Mouse (Mus musculus): ENCODE measurements around the gene Rgsl1. TPM values are rescaled to one million over a fixed set of nuclear protein-coding genes. Genes with fewer than 3 reads are reported as not detected.

Rgsl1 gene
- total and polyA plus RNA-seq, 2 experiments = 0.09 TPM; not detected in 1

GRCm38 (mm10) chr1:153794241-153794640, 49.7 kb downstream of the Rgsl1 start:
- H3K27me3 ChIP-seq (ENCODE audit: control insufficient read depth, insufficient read depth, low read length) = no peaks in the 10 kb centered on the region
- no peaks in the 10 kb centered on the region for H3K79me2 ChIP-seq (ENCODE audit: control insufficient read depth, insufficient read depth, low read length)
- no peak overlapping the region for H3K9ac ChIP-seq (ENCODE audit: low read depth, low read length)
- 84% methylated on average over 3 of the region's 3 CpGs for WGBS
- H3K4me1 ChIP-seq (ENCODE audit: control insufficient read depth, insufficient read depth, low read length) = no peaks in the 10 kb centered on the region
- no peak for DNase-seq (ENCODE audit: extremely low read depth, low read depth, low spot score)
- no peak overlapping the region for H3K27ac ChIP-seq (replicated peaks; ENCODE audit: insufficient read depth, low read depth, low read length)
- no peaks in the 10 kb centered on the region for H3K36me3 ChIP-seq (ENCODE audit: control insufficient read depth, insufficient read depth, low read length)
- TF ChIP-seq POLR2A (IDR thresholded peaks at IDR 0.05; ENCODE audit: extremely low read depth, insufficient read depth, low read length) (no peak), CTCF (IDR thresholded peaks at IDR 0.05; ENCODE audit: low read depth, low read length) (no peak)
- H3K4me3 ChIP-seq (ENCODE audit: insufficient read depth, low read depth, low read length) = no peak overlapping the region

DNA sequence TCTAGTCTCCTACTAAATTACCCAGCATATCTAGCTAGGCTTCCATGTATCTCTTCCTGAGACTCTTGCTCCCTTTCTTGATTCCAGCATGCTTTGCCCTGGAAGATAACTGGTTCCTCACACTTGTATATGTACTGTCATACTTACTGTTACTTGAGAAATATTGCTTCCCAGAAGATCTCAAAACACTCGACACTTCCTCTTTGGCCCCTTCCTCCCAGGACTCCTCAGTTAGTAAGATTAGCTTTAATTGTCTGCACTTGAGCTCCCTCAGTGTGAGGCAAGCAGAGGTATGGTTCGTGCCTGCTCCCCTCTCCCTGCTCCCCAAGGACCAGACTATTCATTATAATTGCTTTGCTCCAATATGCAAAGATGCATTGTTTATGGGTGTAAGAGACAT, 53.2 kb downstream of the Rgsl1 start:
- Histone ChIP-seq H3K9ac (ENCODE audit: low read depth, low read length) (no peak overlapping the region), H3K4me3 (ENCODE audit: insufficient read depth, low read depth, low read length) (no peak overlapping the region), H3K79me2 (ENCODE audit: control insufficient read depth, insufficient read depth, low read length) (no peaks in the 10 kb centered on the region), H3K36me3 (ENCODE audit: control insufficient read depth, insufficient read depth, low read length) (no peaks in the 10 kb centered on the region), H3K27me3 (ENCODE audit: control insufficient read depth, insufficient read depth, low read length) (no peaks in the 10 kb centered on the region), H3K4me1 (ENCODE audit: control insufficient read depth, insufficient read depth, low read length) (no peaks in the 10 kb centered on the region), H3K27ac (replicated peaks; ENCODE audit: insufficient read depth, low read depth, low read length) (no peak overlapping the region)
- TF ChIP-seq CTCF (IDR thresholded peaks at IDR 0.05; ENCODE audit: low read depth, low read length) (no peak), POLR2A (IDR thresholded peaks at IDR 0.05; ENCODE audit: extremely low read depth, insufficient read depth, low read length) (no peak)
- 72% methylated on average over 2 of the region's 2 CpGs for WGBS
- DNase-seq (ENCODE audit: extremely low read depth, low read depth, low spot score) = no peak

GRCm38 (mm10) chr1:153785608-153786007, 58.3 kb downstream of the Rgsl1 start:
- Histone ChIP-seq H3K27ac (replicated peaks; ENCODE audit: insufficient read depth, low read depth, low read length) (no peak overlapping the region), H3K36me3 (ENCODE audit: control insufficient read depth, insufficient read depth, low read length) (no peaks in the 10 kb centered on the region), H3K27me3 (ENCODE audit: control insufficient read depth, insufficient read depth, low read length) (no peaks in the 10 kb centered on the region), H3K79me2 (ENCODE audit: control insufficient read depth, insufficient read depth, low read length) (no peaks in the 10 kb centered on the region), H3K4me3 (ENCODE audit: insufficient read depth, low read depth, low read length) (no peak overlapping the region), H3K9ac (ENCODE audit: low read depth, low read length) (no peak overlapping the region), H3K4me1 (ENCODE audit: control insufficient read depth, insufficient read depth, low read length) (no peaks in the 10 kb centered on the region)
- TF ChIP-seq CTCF (IDR thresholded peaks at IDR 0.05; ENCODE audit: low read depth, low read length) (no peak), POLR2A (IDR thresholded peaks at IDR 0.05; ENCODE audit: extremely low read depth, insufficient read depth, low read length) (no peak)
- 58% methylated on average over 4 of the region's 4 CpGs for WGBS
- no peak for DNase-seq (ENCODE audit: extremely low read depth, low read depth, low spot score)

DNA sequence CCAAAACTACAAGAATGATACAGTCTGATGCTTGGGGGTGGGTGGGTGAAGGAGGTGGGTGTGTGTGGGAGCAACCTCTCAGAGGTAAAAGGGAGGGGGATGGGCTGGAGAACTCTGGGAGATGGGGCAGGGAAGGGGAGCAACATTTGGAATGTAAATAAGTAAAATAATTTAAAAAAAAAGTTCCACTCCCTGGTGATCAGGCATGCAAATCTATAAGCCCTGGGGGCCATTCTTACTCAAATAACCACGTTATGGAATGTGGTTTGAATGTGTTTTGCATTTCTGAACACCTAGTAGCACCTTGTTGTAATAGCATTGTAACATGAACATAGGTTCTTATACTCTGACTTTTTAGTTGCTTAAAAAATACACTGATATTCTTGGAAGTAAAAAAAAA, 60.6 kb downstream of the Rgsl1 start:
- 61% methylated on average over 1 of the region's 1 CpGs for WGBS
- TF ChIP-seq POLR2A (IDR thresholded peaks at IDR 0.05; ENCODE audit: extremely low read depth, insufficient read depth, low read length) (no peak), CTCF (IDR thresholded peaks at IDR 0.05; ENCODE audit: low read depth, low read length) (no peak)

GRCm38 (mm10) chr1:153778205-153778604, 65.7 kb downstream of the Rgsl1 start:
- no peak overlapping the region for H3K9ac ChIP-seq (ENCODE audit: low read depth, low read length)
- 91% methylated on average over 10 of the region's 10 CpGs for WGBS
- DNase-seq (ENCODE audit: extremely low read depth, low read depth, low spot score) = no peak
- no peaks in the 10 kb centered on the region for H3K79me2 ChIP-seq (ENCODE audit: control insufficient read depth, insufficient read depth, low read length)
- TF ChIP-seq POLR2A (IDR thresholded peaks at IDR 0.05; ENCODE audit: extremely low read depth, insufficient read depth, low read length) = no peak
- no peak for TF ChIP-seq CTCF (IDR thresholded peaks at IDR 0.05; ENCODE audit: low read depth, low read length)
- no peaks in the 10 kb centered on the region for H3K27me3 ChIP-seq (ENCODE audit: control insufficient read depth, insufficient read depth, low read length)
- no peaks in the 10 kb centered on the region for H3K4me1 ChIP-seq (ENCODE audit: control insufficient read depth, insufficient read depth, low read length)
- H3K36me3 ChIP-seq (ENCODE audit: control insufficient read depth, insufficient read depth, low read length) = no peaks in the 10 kb centered on the region
- no peak overlapping the region for H3K27ac ChIP-seq (replicated peaks; ENCODE audit: insufficient read depth, low read depth, low read length)
- H3K4me3 ChIP-seq (ENCODE audit: insufficient read depth, low read depth, low read length) = no peak overlapping the region

More for the DNA sequence above, 60.6 kb downstream of the Rgsl1 start:
- Histone ChIP-seq H3K27me3 (ENCODE audit: control insufficient read depth, insufficient read depth, low read length) (no peaks in the 10 kb centered on the region), H3K27ac (replicated peaks; ENCODE audit: insufficient read depth, low read depth, low read length) (no peak overlapping the region), H3K79me2 (ENCODE audit: control insufficient read depth, insufficient read depth, low read length) (no peaks in the 10 kb centered on the region), H3K4me3 (ENCODE audit: insufficient read depth, low read depth, low read length) (no peak overlapping the region), H3K36me3 (ENCODE audit: control insufficient read depth, insufficient read depth, low read length) (no peaks in the 10 kb centered on the region), H3K4me1 (ENCODE audit: control insufficient read depth, insufficient read depth, low read length) (no peaks in the 10 kb centered on the region), H3K9ac (ENCODE audit: low read depth, low read length) (no peak overlapping the region)
- no peak for DNase-seq (ENCODE audit: extremely low read depth, low read depth, low spot score)

GRCm38 (mm10) chr1:153776257-153776656, 67.7 kb downstream of the Rgsl1 start:
- Histone ChIP-seq H3K79me2 (ENCODE audit: control insufficient read depth, insufficient read depth, low read length) (no peaks in the 10 kb centered on the region), H3K9ac (ENCODE audit: low read depth, low read length) (no peak overlapping the region), H3K4me1 (ENCODE audit: control insufficient read depth, insufficient read depth, low read length) (0 out of 2 replicates have a peak, but pooled peaks cover under 1% of the 10 kb centered on the region), H3K27me3 (ENCODE audit: control insufficient read depth, insufficient read depth, low read length) (no peaks in the 10 kb centered on the region), H3K36me3 (ENCODE audit: control insufficient read depth, insufficient read depth, low read length) (no peaks in the 10 kb centered on the region), H3K27ac (replicated peaks; ENCODE audit: insufficient read depth, low read depth, low read length) (no peak overlapping the region), H3K4me3 (ENCODE audit: insufficient read depth, low read depth, low read length) (no peak overlapping the region)
- TF ChIP-seq CTCF (IDR thresholded peaks at IDR 0.05; ENCODE audit: low read depth, low read length) (no peak), POLR2A (IDR thresholded peaks at IDR 0.05; ENCODE audit: extremely low read depth, insufficient read depth, low read length) (no peak)
- no peak for DNase-seq (ENCODE audit: extremely low read depth, low read depth, low spot score)
- WGBS = 93% methylated on average over 7 of the region's 7 CpGs

All from liver, adult 2 months (tissue).